Mouse (Mus musculus) embryonic facial prominence, embryonic 13.5 days (tissue): ENCODE results near the gene Uchl4. TPM values are rescaled to one million over a fixed set of nuclear protein-coding genes. Genes with fewer than 3 reads are reported as not detected.
"Not testable (repeated sequence)": the region's sequence is repeated elsewhere in the genome, so short reads cannot be mapped to it uniquely, and the experiment has no call there.

Source experiments
- ATAC-seq: fragments of 200-750 bp; cut with Nextera tagmentation; 2 replicates; pipeline ENCODE4 v1.8.0; 2017; ENCODE audit warnings: low read depth; ENCODE audit not compliant: insufficient number of reproducible peaks, insufficient read depth, low FRiP score, low TSS enrichment
- H3K27ac ChIP-seq: fragments of 300-500 bp; sonication (generic); 2 replicates; pipeline ENCODE4 v1.5.1; 2015; ENCODE audit warnings: moderate library complexity, mild to moderate bottlenecking, inconsistent platforms
- H3K27me3 ChIP-seq: fragments of 300-500 bp; sonication (generic); 2 replicates; pipeline ENCODE4 v1.6.1; 2015; ENCODE audit warnings: mild to moderate bottlenecking, inconsistent platforms
- H3K36me3 ChIP-seq: fragments of 300-500 bp; sonication (generic); 2 replicates; pipeline ENCODE4 v1.6.1; 2015; ENCODE audit warnings: mild to moderate bottlenecking, inconsistent platforms
- H3K4me1 ChIP-seq: fragments of 300-500 bp; sonication (generic); 2 replicates; pipeline ENCODE4 v1.6.1; 2015; ENCODE audit warnings: inconsistent platforms
- H3K4me2 ChIP-seq: fragments of 300-500 bp; sonication (generic); 2 replicates; pipeline ENCODE4 v1.6.1; 2015; ENCODE audit warnings: moderate library complexity, mild to moderate bottlenecking, inconsistent platforms
- H3K4me3 ChIP-seq: fragments of 300-500 bp; sonication (generic); 2 replicates; pipeline ENCODE4 v1.5.1; 2015; ENCODE audit warnings: mild to moderate bottlenecking, inconsistent platforms
- H3K9ac ChIP-seq: fragments of 300-500 bp; sonication (generic); 2 replicates; pipeline ENCODE4 v1.6.1; 2015; ENCODE audit warnings: mild to moderate bottlenecking, inconsistent platforms
- H3K9me3 ChIP-seq: fragments of 300-500 bp; sonication (generic); 2 replicates; pipeline ENCODE4 v1.6.1; 2016; ENCODE audit warnings: inconsistent platforms
- WGBS: fragments of 180-500 bp; shearing (Covaris S2); methylation state at CpG from one replicate; pipeline ENCODE4 v1.1.7; 2015; ENCODE audit warnings: mixed read lengths; 5-methylcytosine and 5-hydroxymethylcytosine counted together
- polyA plus RNA-seq: library from polyadenylated mRNA; unstranded; fragments of >200 nt; fragmentation: Nextera tagmentation; extraction: Ambion mirVana; gene quantifications from 2 replicates; pipeline ENCODE4 v1.2.1, GENCODE M21; 2015

Gene Uchl4
- polyA plus RNA-seq, result 3.5 and 5.5 TPM in 2 replicates

DNA sequence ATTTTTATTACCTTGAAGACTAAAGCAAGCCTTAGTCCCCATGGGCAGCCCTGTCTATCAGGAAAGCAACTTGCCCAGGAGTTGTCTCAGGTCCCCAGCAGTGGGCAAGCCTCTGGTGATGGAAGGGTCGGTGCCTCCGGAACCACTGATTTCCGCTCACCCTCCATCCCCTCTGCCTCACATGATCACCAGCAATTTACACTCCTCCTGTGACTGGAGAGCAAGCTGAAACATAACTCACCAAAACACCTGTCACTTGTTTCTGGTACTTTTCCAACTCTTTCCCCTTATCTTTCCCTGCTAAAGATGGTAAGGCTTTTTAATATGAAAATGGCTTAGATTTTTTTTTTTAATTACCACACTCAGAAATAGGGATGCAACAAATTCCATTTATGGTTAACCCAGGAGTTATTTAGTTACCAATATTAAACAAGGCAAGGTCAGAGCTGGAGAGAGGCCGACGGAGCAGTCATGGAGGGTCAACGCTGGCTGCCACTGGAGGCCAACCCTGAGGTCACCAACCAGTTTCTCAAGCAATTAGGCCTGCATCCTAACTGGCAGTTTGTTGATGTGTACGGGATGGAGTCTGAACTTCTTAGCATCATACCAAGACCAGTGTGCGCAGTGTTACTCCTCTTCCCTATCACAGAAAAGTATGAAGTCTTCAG, at the start of gene Uchl4:
Gene Uchl4 (plus strand): TSS at position 434 of the 668 bp plus-strand sequence.
- peak within 1 kb of the TSS; percentile 89 for H3K27ac ChIP-seq
- peaks cover 49% of the 10 kb centered on the region for H3K4me1 ChIP-seq
- no peak within 1 kb of the TSS; the same call in 1 of the 2 replicates for H3K4me2 ChIP-seq
- ATAC-seq, result no peak
- WGBS, result 66% methylated on average over 8 of the region's 8 CpGs
- H3K4me3 ChIP-seq, result no peak within 1 kb of the TSS
- no peaks in the 10 kb centered on the region; the same call in 1 of the 2 replicates for H3K36me3 ChIP-seq
- H3K9me3 ChIP-seq, result no peaks in the 10 kb centered on the region
- H3K9ac ChIP-seq, result no peak within 1 kb of the TSS
- H3K27me3 ChIP-seq, result no peaks in the 10 kb centered on the region

GRCm38 (mm10) chr9:64193879-64194278, 41.1 kb upstream of the Uchl4 start:
- ATAC-seq, result no peak
- Histone ChIP-seq H3K36me3 (peaks cover 72% of the 10 kb centered on the region), H3K4me3 (no peak overlapping the region), H3K9ac (no peak overlapping the region), H3K4me2 (no peak overlapping the region), H3K9me3 (no peaks in the 10 kb centered on the region), H3K27ac (no peak overlapping the region), H3K4me1 (no peaks in the 10 kb centered on the region), H3K27me3 (no peaks in the 10 kb centered on the region)
- 93% methylated on average over 1 of the region's 1 CpGs for WGBS

DNA sequence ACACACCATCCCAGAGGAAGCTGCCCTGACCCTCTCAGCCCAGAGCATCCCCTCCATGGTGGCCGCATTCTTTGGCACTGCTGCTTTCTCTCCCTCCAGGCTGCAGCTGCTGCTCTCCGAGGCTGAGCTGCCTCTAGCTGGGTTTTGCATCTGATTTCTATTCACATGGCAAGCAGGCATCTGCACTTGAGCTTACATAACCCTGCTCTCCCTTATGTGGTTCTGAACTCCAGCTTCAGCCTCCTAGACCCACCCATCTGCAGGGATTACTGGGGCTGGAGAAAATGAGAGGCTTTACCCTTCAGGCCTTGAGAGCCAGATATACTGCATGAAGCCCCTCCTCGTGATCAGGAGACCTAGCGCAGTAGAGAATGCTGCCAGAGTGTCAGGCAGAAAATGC, 39.4 kb upstream of the Uchl4 start:
- Histone ChIP-seq H3K36me3 (peaks cover 64% of the 10 kb centered on the region), H3K27me3 (no peaks in the 10 kb centered on the region), H3K9me3 (no peaks in the 10 kb centered on the region), H3K9ac (no peak overlapping the region), H3K4me3 (no peak overlapping the region), H3K4me2 (no peak overlapping the region), H3K27ac (0 out of 2 replicates have a peak overlapping the region, but pooled peaks have one; percentile 16), H3K4me1 (no peaks in the 10 kb centered on the region)
- 73% methylated on average over 4 of the region's 4 CpGs for WGBS
- no peak for ATAC-seq

DNA sequence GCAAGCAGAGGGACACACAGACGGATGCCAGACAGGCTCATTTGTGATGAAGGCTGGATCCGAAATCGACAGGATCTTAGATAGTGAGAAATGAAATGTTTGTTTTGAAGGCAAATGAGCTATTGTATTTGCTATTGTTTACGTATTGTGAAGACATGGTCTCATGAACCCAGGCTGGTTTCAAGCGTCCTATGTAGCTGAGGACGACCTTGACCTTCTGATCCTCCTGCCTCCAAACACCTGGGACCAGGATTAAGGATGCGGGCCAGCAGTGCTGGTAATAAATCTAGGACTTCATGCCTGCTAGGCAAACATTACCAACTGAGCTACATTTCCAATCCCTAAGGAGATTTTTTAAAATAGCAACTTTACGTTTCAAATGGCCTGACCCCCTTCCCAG, 37.5 kb upstream of the Uchl4 start:
- Histone ChIP-seq H3K9me3 (no peaks in the 10 kb centered on the region), H3K27me3 (no peaks in the 10 kb centered on the region), H3K4me2 (no peak overlapping the region), H3K4me3 (no peak overlapping the region), H3K4me1 (no peaks in the 10 kb centered on the region), H3K9ac (no peak overlapping the region), H3K27ac (no peak overlapping the region), H3K36me3 (peaks cover 60% of the 10 kb centered on the region)
- ATAC-seq, result no peak
- 87% methylated on average over 8 of the region's 8 CpGs for WGBS

DNA sequence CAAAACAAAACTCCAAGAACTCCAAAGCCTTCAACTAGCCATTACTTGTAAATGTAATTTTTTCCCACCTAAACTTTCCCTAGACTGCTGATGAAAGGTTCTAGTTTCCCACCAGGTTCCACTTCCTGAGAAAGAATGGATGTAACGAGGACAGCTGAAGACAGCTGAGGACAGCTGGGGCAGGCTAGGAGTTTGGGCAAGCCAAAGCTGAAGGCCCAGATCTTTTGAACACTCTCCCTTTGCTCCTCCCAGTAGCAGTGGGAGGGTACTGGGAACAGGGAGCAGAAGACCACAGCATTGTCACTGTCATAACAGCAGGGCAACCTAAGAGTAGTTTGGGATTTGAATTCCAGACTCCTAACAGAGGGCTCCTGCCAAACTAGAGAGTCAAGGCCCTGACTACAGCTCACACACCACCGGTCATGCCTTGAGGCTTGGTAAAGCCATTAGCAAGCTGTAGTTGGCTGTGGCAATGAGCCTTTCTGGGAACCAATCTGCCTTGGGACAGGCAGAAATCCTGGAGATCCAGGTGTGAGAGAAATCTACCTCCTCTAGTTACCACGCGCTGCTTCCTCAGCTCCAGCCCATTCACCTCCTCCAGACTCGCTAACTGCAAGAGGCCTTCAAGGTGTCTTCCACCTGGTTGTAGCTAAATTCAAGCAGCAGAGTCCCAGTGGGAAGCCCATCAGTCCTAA, 36.8 kb upstream of the Uchl4 start:
- ATAC-seq, result no peak
- H3K36me3 ChIP-seq, result peaks cover 60% of the 10 kb centered on the region
- 91% methylated on average over 5 of the region's 5 CpGs for WGBS
- H3K9me3 ChIP-seq, result no peaks in the 10 kb centered on the region
- no peak overlapping the region for H3K4me3 ChIP-seq
- no peaks in the 10 kb centered on the region for H3K27me3 ChIP-seq
- H3K4me1 ChIP-seq, result no peaks in the 10 kb centered on the region
- H3K9ac ChIP-seq, result no peak overlapping the region
- no peak overlapping the region for H3K4me2 ChIP-seq
- no peak overlapping the region for H3K27ac ChIP-seq

GRCm38 (mm10) chr9:64198763-64199418, 36.1 kb upstream of the Uchl4 start:
- not testable (repeated sequence) for H3K9ac ChIP-seq, H3K27me3 ChIP-seq, H3K4me1 ChIP-seq, H3K4me3 ChIP-seq, H3K27ac ChIP-seq, H3K4me2 ChIP-seq, H3K9me3 ChIP-seq, ATAC-seq
- H3K36me3 ChIP-seq, result peaks cover 60% of the 10 kb centered on the region
- WGBS, result 90% methylated on average over 7 of the region's 7 CpGs

DNA sequence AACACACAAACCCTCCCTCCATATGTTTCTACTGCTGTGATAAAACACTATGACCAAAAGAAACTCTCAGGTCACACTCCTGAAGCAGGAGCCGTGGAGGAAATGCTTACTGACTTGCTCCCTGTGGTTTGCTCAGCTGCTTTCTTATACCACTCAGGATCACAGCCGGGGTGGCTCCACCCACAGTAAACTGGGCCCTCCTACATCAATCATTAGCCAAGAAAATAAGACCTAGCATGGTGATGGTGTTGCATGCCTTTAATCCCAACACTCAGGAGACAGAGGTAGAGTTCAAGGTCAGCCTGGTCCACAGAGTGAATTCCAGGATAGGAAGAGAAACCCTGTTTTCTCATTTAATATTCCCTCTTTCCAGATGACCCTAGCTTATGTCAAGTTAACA, 35.1 kb upstream of the Uchl4 start:
- no peak for ATAC-seq
- Histone ChIP-seq H3K4me3 (no peak overlapping the region), H3K4me2 (no peak overlapping the region), H3K36me3 (peaks cover 68% of the 10 kb centered on the region), H3K27me3 (no peaks in the 10 kb centered on the region), H3K9ac (no peak overlapping the region), H3K4me1 (no peaks in the 10 kb centered on the region), H3K9me3 (no peaks in the 10 kb centered on the region), H3K27ac (no peak overlapping the region)
- WGBS, result 79% methylated on average over 2 of the region's 2 CpGs

DNA sequence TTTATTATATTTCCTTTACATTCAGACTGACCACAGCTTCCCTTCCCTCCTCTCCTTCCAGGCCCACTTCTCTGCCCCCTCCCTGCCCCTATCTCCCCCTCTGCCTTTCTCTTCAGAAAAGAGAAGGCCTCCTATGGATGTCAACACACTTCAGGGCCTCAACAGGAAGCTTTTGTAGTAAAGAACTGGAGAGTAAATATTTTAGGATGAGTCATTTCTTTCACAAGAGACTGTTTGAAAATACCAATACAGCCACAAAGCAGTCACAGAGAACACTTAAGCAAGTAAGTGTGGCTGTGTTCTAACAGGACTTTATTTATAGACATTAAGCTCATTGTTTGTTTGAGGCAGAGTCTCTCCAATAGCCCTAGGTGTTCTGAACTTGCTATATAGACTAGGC, 32.7 kb upstream of the Uchl4 start:
- H3K9me3 ChIP-seq, result no peaks in the 10 kb centered on the region
- no peak overlapping the region for H3K9ac ChIP-seq
- ATAC-seq, result no peak
- peaks cover 70% of the 10 kb centered on the region for H3K36me3 ChIP-seq
- no peak overlapping the region for H3K4me3 ChIP-seq
- H3K27me3 ChIP-seq, result no peaks in the 10 kb centered on the region
- peaks cover 10% of the 10 kb centered on the region for H3K4me1 ChIP-seq
- H3K4me2 ChIP-seq, result no peak overlapping the region
- no peak overlapping the region for H3K27ac ChIP-seq

GRCm38 (mm10) chr9:64202866-64203265, 32.1 kb upstream of the Uchl4 start:
- Histone ChIP-seq H3K4me1 (peaks cover 13% of the 10 kb centered on the region), H3K4me3 (no peak overlapping the region), H3K9me3 (no peaks in the 10 kb centered on the region), H3K9ac (no peak overlapping the region), H3K36me3 (peaks cover 65% of the 10 kb centered on the region), H3K4me2 (no peak overlapping the region), H3K27me3 (no peaks in the 10 kb centered on the region), H3K27ac (no peak overlapping the region)
- no peak for ATAC-seq

GRCm38 (mm10) chr9:64207509-64208084, 27.4 kb upstream of the Uchl4 start:
- peaks cover 14% of the 10 kb centered on the region for H3K4me1 ChIP-seq
- ATAC-seq, result no peak
- WGBS, result 78% methylated on average over 3 of the region's 3 CpGs
- H3K27me3 ChIP-seq, result no peaks in the 10 kb centered on the region
- H3K27ac ChIP-seq, result peak overlapping the region; percentile 39; the same call in 1 of the 2 replicates
- H3K9me3 ChIP-seq, result no peaks in the 10 kb centered on the region
- no peak overlapping the region for H3K4me3 ChIP-seq
- no peak overlapping the region for H3K4me2 ChIP-seq
- peaks cover 69% of the 10 kb centered on the region for H3K36me3 ChIP-seq
- no peak overlapping the region for H3K9ac ChIP-seq

GRCm38 (mm10) chr9:64214452-64214851, 20.5 kb upstream of the Uchl4 start:
- 88% methylated on average over 17 of the region's 17 CpGs for WGBS
- Histone ChIP-seq H3K9ac (no peak overlapping the region), H3K9me3 (no peaks in the 10 kb centered on the region), H3K4me3 (no peak overlapping the region), H3K36me3 (peaks cover 33% of the 10 kb centered on the region), H3K4me2 (no peak overlapping the region), H3K27me3 (no peaks in the 10 kb centered on the region), H3K4me1 (peaks cover 6% of the 10 kb centered on the region), H3K27ac (no peak overlapping the region)
- no peak for ATAC-seq
